Mouse (Mus musculus): ENCODE data around the gene Btbd17. TPM values are rescaled to one million over a fixed set of nuclear protein-coding genes. Genes with fewer than 3 reads are reported as not detected.

Gene Btbd17
- not detected for total RNA-seq (2023)

GRCm38 (mm10) chr11:114795848-114796322 is at the start of gene Btbd17:
TSS of gene Btbd17 (minus strand) at chr11:114795945.

GRCm38 (mm10) chr11:114798624-114799023 is 2.9 kb upstream of the Btbd17 start, which contains the start of gene Gpr142:
TSS of gene Gpr142 (plus strand) at chr11:114798924.

DNA sequence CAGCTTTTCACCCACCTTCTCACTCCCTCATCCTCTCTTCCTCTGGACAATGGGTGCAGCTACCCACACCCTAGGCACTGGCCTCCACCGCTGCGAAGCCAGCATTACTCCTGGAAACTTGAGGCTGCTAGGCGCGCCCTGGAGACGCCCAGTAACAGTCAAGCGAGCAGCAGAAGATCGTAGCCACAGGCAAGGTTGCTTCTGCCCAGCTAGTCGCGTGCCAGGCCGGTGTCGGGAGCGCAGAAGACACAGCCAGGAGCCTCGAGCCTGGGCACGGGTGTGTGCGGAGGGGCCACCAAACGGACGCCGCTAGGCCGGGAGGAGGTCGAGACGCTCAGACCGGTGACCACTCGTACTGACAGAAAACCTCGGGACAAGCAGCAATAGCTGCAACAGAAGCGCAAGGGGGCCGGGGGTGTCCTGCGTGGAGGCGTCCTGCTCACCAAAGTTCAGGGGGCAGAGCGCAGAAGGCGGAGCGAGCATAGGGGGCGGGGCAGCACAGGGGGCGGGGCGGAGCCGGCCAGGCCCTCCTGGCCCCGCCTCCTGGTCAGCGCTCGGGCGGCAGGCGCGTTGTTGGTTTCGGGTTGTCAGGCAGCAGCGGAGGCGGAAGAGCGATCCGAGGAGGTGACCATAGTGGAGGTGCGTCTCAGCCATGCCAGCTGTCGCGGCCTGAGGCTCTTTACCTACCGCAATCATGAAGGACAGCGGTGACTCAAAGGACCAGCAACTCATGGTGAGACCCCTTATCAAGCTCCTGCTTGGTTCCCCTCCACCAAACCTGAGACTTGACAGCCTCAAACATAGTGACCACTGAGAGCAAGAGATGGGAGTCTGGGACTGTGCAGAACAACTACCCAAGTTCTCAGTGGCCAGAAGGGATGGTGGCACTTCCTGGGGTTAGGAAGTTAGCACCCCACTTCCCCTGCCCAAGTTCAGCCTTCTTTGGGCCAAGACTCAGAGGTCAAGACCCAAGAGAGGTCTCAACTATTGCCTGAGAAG is 30.6 kb downstream of the Btbd17 start, which contains the start of gene Kif19a:
Gene Kif19a, plus strand, starts transcription at position 569 of the 999 bp plus-strand sequence.

Other genes starting within 250 kb of the Btbd17 start
- 100 to 1,000 TPM; 669 to 713 TPM for gene Rpl38, start 127.4 kb downstream of the Btbd17 start, total RNA-seq (2023)
- gene Ttyh2, start 120.5 kb downstream of the Btbd17 start, total RNA-seq (2023): 1 to 10 TPM in 1 of 2 experiments, under 1 TPM in 1; 0.81 to 1.1 TPM
- gene Dnaic2, start 68.5 kb downstream of the Btbd17 start, total RNA-seq (2023): not detected
- under 1 TPM; 0.62 to 0.75 TPM for gene Kif19a, start 30.6 kb downstream of the Btbd17 start, total RNA-seq (2023)
- not detected for gene Gpr142, start 3.0 kb upstream of the Btbd17 start, total RNA-seq (2023)
- gene Gprc5c, start 55.2 kb upstream of the Btbd17 start, total RNA-seq (2023): 1 to 10 TPM; 2.4 to 4.4 TPM
- gene Cd300a, start 94.1 kb upstream of the Btbd17 start, total RNA-seq (2023): 10 to 100 TPM; 51.7 to 56.5 TPM
- gene Cd300lb, start 138.4 kb upstream of the Btbd17 start, total RNA-seq (2023): 100 to 1,000 TPM; 126 to 137 TPM
- under 1 TPM in 1 of 2 experiments, not detected in 1; 0.64 TPM for gene Cd300c, start 173.2 kb upstream of the Btbd17 start, total RNA-seq (2023)
- gene Cd300ld, start 194.0 kb upstream of the Btbd17 start, total RNA-seq (2023): 10 to 100 TPM; 70.2 to 85.4 TPM
- gene Cd300c2, start 205.9 kb upstream of the Btbd17 start, total RNA-seq (2023): 10 to 100 TPM; 66.6 to 67.8 TPM
- not detected for gene Cd300ld2, start 220.2 kb upstream of the Btbd17 start, total RNA-seq (2023)
- not detected for gene Cd300ld4, start 231.1 kb upstream of the Btbd17 start, total RNA-seq (2023)
- 10 to 100 TPM in 1 of 2 experiments, 1 to 10 TPM in 1; 9.3 to 19.0 TPM for gene Cd300ld5, start 241.8 kb upstream of the Btbd17 start, total RNA-seq (2023)

Data from neutrophil, adult 83 days (primary cell).